Mouse (Mus musculus) megakaryocyte, embryonic 14.5 days (primary cell): ENCODE results near the gene Fam83g. TPM values are rescaled to one million over a fixed set of nuclear protein-coding genes. Genes with fewer than 3 reads are reported as not detected.

Source experiments
- H3K27me3 ChIP-seq: replicated peaks from 2 replicates; pipeline ENCODE3; 2012; ENCODE audit warnings: inconsistent platforms
- H3K36me3 ChIP-seq: replicated peaks from 2 replicates; pipeline ENCODE3; 2012; ENCODE audit warnings: low read length, inconsistent platforms, mixed read lengths
- H3K4me1 ChIP-seq: 2 replicates; pipeline ENCODE4 v1.6.1; 2012; ENCODE audit warnings: inconsistent platforms
- H3K4me3 ChIP-seq: replicated peaks from 2 replicates; pipeline ENCODE3; 2012; ENCODE audit warnings: moderate library complexity, mild to moderate bottlenecking, inconsistent platforms
- H3K9me3 ChIP-seq: 2 replicates; pipeline ENCODE4 v1.6.1; 2012; ENCODE audit warnings: inconsistent platforms
- FLI1 ChIP-seq: IDR thresholded peaks from 2 replicates; pipeline ENCODE4 v1.6.1; 2012; ENCODE audit warnings: low read length, inconsistent platforms, mixed read lengths
- GATA1 ChIP-seq: IDR thresholded peaks from 3 replicates; pipeline ENCODE4 v1.6.1; 2012; ENCODE audit warnings: mixed read lengths, low read length, inconsistent platforms, borderline replicate concordance
- polyA plus RNA-seq: library from polyadenylated mRNA; stranded (reverse); fragments of >175 nt; gene quantifications from 2 replicates; pipeline ENCODE4 v1.2.3, GENCODE M21; 2012; ENCODE audit warnings: low replicate concordance; ENCODE audit not compliant: insufficient read depth

The Fam83g gene
- polyA plus RNA-seq, 1 experiment: 5.9 TPM

DNA sequence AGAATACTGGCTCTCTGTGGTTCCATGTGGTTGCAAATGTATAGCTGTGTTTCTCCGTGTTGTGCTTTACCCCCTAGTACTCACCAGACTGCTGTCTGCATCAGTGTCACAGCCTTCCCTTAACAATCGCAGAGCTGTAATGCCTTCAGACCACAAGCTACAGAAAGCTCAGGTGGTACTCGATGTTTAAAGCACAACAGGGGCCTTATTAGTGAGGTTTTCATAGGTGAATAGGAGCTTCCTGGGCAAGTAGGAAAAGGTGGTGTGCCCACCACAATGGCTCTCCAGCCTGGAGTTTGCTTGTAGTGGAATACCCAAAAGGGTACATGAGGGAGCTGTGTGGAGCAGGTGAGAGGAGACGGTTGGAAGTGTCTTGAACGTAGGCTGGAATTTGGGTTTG, 31.7 kb upstream of the Fam83g start:
- peaks cover 39% of the 10 kb centered on the region for H3K27me3 ChIP-seq
- H3K4me3 ChIP-seq: peak overlapping the region; percentile 38
- peaks cover 51% of the 10 kb centered on the region for H3K4me1 ChIP-seq
- H3K9me3 ChIP-seq: no peaks in the 10 kb centered on the region
- TF ChIP-seq FLI1 (no peak), GATA1 (no peak)
- peaks cover 3% of the 10 kb centered on the region for H3K36me3 ChIP-seq

DNA sequence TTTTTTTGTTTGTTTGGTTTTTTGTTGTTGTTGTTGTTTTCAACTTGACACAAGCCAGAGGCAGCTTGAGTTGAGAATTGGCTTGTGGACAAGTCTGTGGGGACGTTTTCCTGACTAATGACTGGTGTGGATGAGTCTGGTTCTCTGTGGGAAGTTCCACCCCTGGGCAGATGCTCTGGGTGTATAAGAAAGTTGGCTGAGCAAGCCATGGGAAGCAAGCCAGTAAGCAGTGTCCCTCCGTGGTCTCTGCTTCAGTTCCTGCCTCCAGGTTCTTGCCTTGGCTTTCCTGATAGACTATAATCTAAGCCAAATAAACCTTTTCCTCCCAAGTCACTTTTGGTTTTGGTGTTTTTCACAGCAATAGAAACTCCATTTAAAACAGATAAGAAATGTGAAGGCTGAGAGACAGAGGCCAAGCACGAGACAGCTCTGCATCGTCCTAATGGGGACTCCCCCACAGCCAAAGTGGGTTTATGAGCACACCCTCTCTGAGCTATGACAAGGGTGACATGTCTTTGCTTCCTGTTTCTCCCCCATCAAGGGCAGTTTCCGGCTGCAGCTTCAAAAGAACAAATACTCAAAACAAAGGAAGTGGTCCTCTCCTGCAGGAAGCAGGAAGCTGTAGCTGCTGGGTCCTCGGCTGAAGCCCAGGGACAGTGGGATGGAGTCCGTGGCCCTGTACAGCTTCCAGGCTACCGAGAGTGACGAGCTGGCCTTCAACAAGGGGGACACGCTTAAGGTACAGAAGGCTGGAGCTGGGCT, 31.0 kb upstream of the Fam83g start, which contains the start of gene Grap:
Gene Grap, plus strand, starts transcription at position 580 of the 762 bp plus-strand sequence.
- peaks cover 3% of the 10 kb centered on the region for H3K36me3 ChIP-seq
- peaks cover 46% of the 10 kb centered on the region for H3K4me1 ChIP-seq
- peaks cover 35% of the 10 kb centered on the region for H3K27me3 ChIP-seq
- H3K4me3 ChIP-seq: peak within 1 kb of the TSS; percentile 90
- H3K9me3 ChIP-seq: no peaks in the 10 kb centered on the region
- TF ChIP-seq GATA1: no peak
- no peak for TF ChIP-seq FLI1

GRCm38 (mm10) chr11:61653568-61653967, 30.3 kb upstream of the Fam83g start:
- Histone ChIP-seq H3K27me3 (peaks cover 33% of the 10 kb centered on the region), H3K36me3 (peaks cover 5% of the 10 kb centered on the region), H3K9me3 (no peaks in the 10 kb centered on the region), H3K4me1 (peaks cover 46% of the 10 kb centered on the region), H3K4me3 (peak overlapping the region; percentile 90)
- TF ChIP-seq FLI1 (no peak), GATA1 (no peak)

GRCm38 (mm10) chr11:61654786-61655311, 29.0 kb upstream of the Fam83g start:
- Histone ChIP-seq H3K36me3 (peaks cover 7% of the 10 kb centered on the region), H3K4me3 (peak overlapping the region; percentile 2), H3K4me1 (peaks cover 54% of the 10 kb centered on the region), H3K9me3 (no peaks in the 10 kb centered on the region), H3K27me3 (peaks cover 26% of the 10 kb centered on the region)
- no peak for TF ChIP-seq GATA1
- no peak for TF ChIP-seq FLI1

GRCm38 (mm10) chr11:61655649-61656048, 28.2 kb upstream of the Fam83g start:
- H3K27me3 ChIP-seq: peaks cover 26% of the 10 kb centered on the region
- peaks cover 62% of the 10 kb centered on the region for H3K4me1 ChIP-seq
- no peak overlapping the region for H3K4me3 ChIP-seq
- H3K36me3 ChIP-seq: peaks cover 15% of the 10 kb centered on the region
- TF ChIP-seq GATA1 (no peak), FLI1 (no peak)
- H3K9me3 ChIP-seq: no peaks in the 10 kb centered on the region

- Histone ChIP-seq H3K9me3 (no peaks in the 10 kb centered on the region), H3K27me3 (peaks cover 31% of the 10 kb centered on the region), H3K4me3 (no peak overlapping the region), H3K36me3 (peaks cover 21% of the 10 kb centered on the region), H3K4me1 (peaks cover 67% of the 10 kb centered on the region)
- TF ChIP-seq GATA1 (no peak), FLI1 (no peak)
Observed at GRCm38 (mm10) chr11:61656148-61656850, 27.6 kb upstream of the Fam83g start.

DNA sequence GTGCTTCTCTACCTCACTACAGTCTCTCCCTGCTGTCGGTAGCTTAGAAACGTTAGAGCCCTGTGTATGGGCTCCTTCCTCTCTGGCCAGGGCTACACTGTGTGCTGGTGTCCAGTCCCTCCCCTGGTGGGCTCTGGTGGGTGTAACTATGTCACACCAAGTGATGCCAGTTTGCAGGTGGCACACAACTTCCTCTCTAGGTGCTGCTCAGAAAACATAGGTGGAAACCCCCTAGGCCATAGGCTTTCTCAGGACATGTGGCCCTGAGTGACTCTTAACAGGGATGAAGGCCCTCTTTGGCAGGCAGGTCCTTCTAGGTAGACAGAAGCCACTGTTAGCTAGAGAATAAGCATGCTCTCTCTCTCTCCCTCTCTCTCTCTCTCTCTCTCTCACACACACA, 26.5 kb upstream of the Fam83g start:
- Histone ChIP-seq H3K4me1 (peaks cover 62% of the 10 kb centered on the region), H3K27me3 (peaks cover 37% of the 10 kb centered on the region), H3K9me3 (no peaks in the 10 kb centered on the region), H3K4me3 (no peak overlapping the region), H3K36me3 (peaks cover 32% of the 10 kb centered on the region)
- TF ChIP-seq FLI1: no peak
- TF ChIP-seq GATA1: no peak

DNA sequence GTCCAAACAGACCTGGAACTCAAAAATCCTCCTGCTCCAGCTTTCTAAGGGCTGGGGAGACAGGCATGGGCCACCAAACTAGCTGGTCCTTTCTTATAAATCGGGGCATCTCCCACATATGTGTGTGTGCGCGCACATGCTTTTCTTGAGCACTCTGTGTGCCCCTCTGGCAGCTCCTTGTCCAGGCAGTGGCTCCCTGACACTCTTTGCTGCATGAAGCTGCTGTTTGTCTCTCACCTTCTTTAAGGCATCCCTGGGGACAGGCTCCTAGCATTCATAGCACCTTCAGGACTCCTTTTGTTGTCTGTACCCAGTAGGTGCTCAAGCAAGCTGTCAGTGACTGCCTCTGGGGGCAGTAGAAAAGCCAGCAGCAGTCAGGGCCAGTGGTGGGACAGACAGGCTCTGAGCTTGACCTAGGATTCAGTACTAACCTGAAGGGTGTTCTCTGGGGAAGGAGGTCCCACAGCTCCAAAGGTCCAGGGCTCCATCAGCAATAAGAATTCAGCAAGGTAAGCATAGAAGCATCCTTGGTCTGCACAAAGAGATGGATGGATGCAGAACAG, 25.4 kb upstream of the Fam83g start:
- Histone ChIP-seq H3K9me3 (no peaks in the 10 kb centered on the region), H3K36me3 (peaks cover 42% of the 10 kb centered on the region), H3K27me3 (peaks cover 40% of the 10 kb centered on the region), H3K4me3 (no peak overlapping the region), H3K4me1 (peaks cover 52% of the 10 kb centered on the region)
- TF ChIP-seq FLI1 (no peak), GATA1 (no peak)

DNA sequence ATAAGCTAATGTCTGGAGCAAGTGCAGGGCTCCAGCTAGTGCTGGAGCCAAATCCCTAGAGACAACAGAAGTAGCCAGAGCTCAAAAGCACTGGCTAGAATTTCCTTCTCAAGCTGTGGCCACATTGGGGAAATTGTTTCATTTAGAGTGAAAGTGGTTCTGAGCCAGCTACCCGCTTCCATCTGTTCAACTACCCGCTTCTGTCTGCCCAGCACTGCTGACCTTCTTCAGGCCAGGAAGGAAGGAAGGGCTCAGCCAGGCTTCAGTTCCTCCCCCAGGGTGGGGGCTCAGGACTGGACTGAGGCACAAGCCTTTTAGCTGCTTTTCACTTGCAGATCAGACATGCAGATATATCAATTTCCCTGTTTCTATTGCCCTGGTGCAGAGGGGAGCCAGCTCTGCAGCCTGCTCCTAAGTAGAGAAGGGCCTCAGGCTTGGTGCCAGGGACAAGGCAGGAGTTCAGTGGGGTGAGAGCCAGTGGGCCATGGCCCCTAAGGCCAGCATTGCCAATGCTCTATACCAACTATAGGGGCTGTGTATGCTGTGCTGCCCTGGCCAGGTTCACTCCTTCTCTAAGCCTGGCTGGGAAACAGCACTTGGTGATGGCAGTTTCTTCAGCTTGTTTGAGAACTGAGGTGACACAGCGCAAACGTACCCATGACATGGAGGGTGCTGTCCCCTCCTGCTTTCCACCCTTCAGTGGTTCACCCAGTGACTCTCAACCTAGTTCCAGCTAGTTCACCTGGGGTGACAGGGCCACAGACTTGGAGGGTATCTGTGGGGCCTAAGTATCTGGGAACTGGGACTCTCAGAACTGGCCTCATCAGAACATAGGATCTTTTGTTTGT, 24.7 kb upstream of the Fam83g start:
- H3K9me3 ChIP-seq: no peaks in the 10 kb centered on the region
- H3K4me1 ChIP-seq: peaks cover 47% of the 10 kb centered on the region
- peaks cover 48% of the 10 kb centered on the region for H3K36me3 ChIP-seq
- no peak for TF ChIP-seq FLI1
- TF ChIP-seq GATA1: no peak
- H3K27me3 ChIP-seq: peaks cover 40% of the 10 kb centered on the region
- no peak overlapping the region for H3K4me3 ChIP-seq
